Mouse (Mus musculus): ENCODE data around the gene Nisch. TPM values are rescaled to one million over a fixed set of nuclear protein-coding genes. Genes with fewer than 3 reads are reported as not detected.

Gene Nisch
- polyA plus RNA-seq, 1 experiment: 366 TPM

- TF ChIP-seq POLR2A (IDR thresholded peaks at IDR 0.05; ENCODE audit: borderline replicate concordance, low read depth, low read length) (no peak), CTCF (IDR thresholded peaks at IDR 0.05; ENCODE audit: low read depth, low read length) (no peak)
- no peak within 1 kb of the TSS for H3K4me3 ChIP-seq (ENCODE audit: insufficient read depth, low read length)
- H3K4me1 ChIP-seq (ENCODE audit: control insufficient read depth, insufficient read depth, low read length): no peaks in the 10 kb centered on the region
- no peak within 1 kb of the TSS for H3K27ac ChIP-seq (ENCODE audit: insufficient read depth, low read depth, low read length)
Observed at GRCm38 (mm10) chr14:31217666-31218065, 920 bp upstream of the Nisch start, which contains the start of gene Sema3g. TSS of gene Sema3g (plus strand) at chr14:31217860.

DNA sequence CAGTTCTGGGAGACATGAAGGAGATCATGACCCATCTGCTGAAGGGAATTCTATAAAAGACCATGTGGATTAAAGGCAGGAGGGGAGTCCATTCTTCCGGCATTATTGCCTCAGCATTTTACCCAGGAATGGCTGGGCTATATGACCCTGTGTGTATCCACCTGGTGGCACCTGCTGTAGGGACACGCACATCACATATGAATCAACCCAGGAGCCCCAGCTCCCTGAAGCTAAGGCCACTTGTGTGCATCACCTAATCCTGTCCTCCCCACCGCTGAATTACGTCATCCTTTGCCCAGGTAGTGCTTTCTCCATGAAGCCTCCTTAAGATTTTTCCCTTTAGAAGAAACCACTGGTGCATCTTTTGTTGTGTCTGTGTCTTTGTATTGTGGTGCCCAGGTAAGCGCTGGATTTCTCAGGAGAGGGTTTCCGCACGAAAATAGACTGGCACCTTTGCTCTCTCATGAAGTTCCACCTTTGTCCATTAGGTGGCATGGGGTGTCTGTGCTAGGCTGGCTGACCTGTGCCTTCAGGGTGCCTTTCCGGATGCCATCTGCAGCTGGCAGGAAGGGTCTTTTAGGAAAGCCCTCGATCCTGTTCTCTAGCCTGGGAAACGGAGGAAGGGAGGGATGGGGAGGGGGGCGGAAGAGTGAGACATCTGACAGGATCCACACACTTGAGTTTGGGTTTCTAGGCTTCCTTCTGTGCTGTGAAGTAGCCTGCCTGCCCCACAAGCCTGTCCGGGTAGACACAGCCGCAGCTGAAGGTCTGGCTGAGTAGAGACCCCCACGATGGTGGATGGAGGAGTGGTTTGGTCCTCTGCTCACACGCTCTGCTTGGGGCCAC is 1.4 kb downstream of the Nisch start:
- Histone ChIP-seq H3K4me3 (ENCODE audit: insufficient read depth, low read length) (no peak overlapping the region), H3K4me1 (ENCODE audit: control insufficient read depth, insufficient read depth, low read length) (no peaks in the 10 kb centered on the region), H3K27ac (ENCODE audit: insufficient read depth, low read depth, low read length) (no peak overlapping the region)
- TF ChIP-seq CTCF (IDR thresholded peaks at IDR 0.05; ENCODE audit: low read depth, low read length) (peak; percentile 33; the same call in 1 of the 2 replicates), POLR2A (IDR thresholded peaks at IDR 0.05; ENCODE audit: borderline replicate concordance, low read depth, low read length) (no peak)

DNA sequence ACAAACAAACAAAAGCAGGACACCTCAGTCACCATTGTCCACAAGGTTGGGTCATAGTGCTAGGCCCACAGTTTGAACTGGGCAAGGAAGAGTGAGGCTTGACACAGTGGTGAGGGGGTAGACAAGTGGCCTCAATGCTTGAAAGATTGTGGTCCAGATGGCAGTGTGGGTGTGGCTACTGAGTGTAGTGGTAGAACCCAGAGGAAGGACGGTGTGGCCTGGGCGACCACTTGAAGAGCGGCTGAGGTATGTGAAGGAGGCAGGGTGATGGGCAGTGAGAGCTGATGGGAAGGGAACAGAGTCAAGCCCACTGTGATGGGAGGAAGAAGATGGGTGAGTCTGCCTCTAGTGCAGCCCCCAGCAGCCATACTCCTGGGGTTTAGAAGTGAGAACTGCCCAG is 2.1 kb downstream of the Nisch start:
- no peak overlapping the region for H3K27ac ChIP-seq (ENCODE audit: insufficient read depth, low read depth, low read length)

DNA sequence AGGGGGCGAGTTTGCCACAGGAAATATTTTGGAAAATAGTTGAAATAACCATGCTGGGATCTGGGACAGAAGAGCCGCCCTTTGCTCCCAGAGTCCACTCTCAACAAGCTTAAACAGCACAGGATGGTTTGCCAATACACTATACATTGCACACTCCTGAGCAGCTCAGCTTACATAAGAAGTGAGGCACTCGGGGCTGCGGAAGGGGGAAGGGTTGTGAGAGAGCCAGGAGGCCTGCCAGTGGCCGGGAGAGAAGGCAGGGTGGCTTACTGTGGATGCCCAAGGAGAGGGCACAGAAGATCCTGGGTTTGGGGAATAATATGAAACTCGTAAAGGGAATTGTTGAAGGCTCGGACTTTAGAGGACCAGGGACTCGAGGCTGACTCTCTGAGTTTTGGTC is 2.9 kb downstream of the Nisch start:
- TF ChIP-seq POLR2A (IDR thresholded peaks at IDR 0.05; ENCODE audit: borderline replicate concordance, low read depth, low read length) (no peak), CTCF (IDR thresholded peaks at IDR 0.05; ENCODE audit: low read depth, low read length) (no peak)
- no peak overlapping the region for H3K27ac ChIP-seq (ENCODE audit: insufficient read depth, low read depth, low read length)
- no peaks in the 10 kb centered on the region for H3K4me1 ChIP-seq (ENCODE audit: control insufficient read depth, insufficient read depth, low read length)
- no peak overlapping the region for H3K4me3 ChIP-seq (ENCODE audit: insufficient read depth, low read length)

More for the DNA sequence above, 2.1 kb downstream of the Nisch start:
- Histone ChIP-seq H3K4me3 (ENCODE audit: insufficient read depth, low read length) (no peak overlapping the region), H3K4me1 (ENCODE audit: control insufficient read depth, insufficient read depth, low read length) (no peaks in the 10 kb centered on the region)
- TF ChIP-seq CTCF (IDR thresholded peaks at IDR 0.05; ENCODE audit: low read depth, low read length) (no peak), POLR2A (IDR thresholded peaks at IDR 0.05; ENCODE audit: borderline replicate concordance, low read depth, low read length) (no peak)

DNA sequence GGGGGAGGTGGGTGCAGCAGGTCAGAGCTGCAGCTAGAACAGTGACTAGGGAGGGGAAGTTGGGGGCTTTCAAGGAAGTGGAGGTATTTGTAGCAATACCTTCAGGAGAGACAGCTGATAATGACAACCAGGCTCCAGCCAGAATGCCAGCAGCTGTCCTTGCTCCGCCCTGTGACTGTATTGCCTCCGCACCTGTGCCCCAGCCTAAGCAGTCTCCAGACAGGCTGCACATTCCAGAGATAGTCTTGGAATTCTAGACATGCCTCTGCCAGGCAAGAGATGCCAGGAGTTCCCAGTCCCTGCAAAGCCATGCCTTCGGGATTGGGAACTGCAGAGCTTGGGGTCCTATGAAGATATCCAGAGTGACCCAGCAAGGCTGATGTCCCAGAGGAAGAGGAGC is 4.2 kb downstream of the Nisch start:
- no peak overlapping the region for H3K4me3 ChIP-seq (ENCODE audit: insufficient read depth, low read length)
- TF ChIP-seq CTCF (IDR thresholded peaks at IDR 0.05; ENCODE audit: low read depth, low read length) (no peak), POLR2A (IDR thresholded peaks at IDR 0.05; ENCODE audit: borderline replicate concordance, low read depth, low read length) (no peak)
- no peak overlapping the region for H3K27ac ChIP-seq (ENCODE audit: insufficient read depth, low read depth, low read length)
- no peaks in the 10 kb centered on the region for H3K4me1 ChIP-seq (ENCODE audit: control insufficient read depth, insufficient read depth, low read length)

DNA sequence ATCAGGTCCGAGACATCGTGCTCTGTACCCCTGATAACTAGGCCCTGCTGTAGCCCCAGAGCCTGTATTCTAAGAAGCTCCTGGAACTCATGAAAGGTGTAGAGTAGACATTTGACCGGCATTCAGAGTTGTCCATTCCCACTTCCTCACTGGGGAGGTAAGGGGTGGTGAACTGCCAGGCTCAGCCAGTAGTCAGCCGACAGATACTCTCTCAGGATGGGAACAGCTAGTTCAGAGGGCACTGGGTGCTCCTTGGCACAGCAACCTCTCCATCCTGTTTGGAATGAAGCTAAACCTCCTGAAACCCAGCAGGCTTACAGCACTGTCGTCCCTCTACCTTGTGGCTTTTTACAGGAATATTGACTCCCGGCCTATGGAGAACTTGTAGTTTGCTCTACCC is 4.9 kb downstream of the Nisch start:
- Histone ChIP-seq H3K4me3 (ENCODE audit: insufficient read depth, low read length) (no peak overlapping the region), H3K27ac (ENCODE audit: insufficient read depth, low read depth, low read length) (no peak overlapping the region), H3K4me1 (ENCODE audit: control insufficient read depth, insufficient read depth, low read length) (peaks cover 3% of the 10 kb centered on the region)
- no peak for TF ChIP-seq POLR2A (IDR thresholded peaks at IDR 0.05; ENCODE audit: borderline replicate concordance, low read depth, low read length)
- no peak for TF ChIP-seq CTCF (IDR thresholded peaks at IDR 0.05; ENCODE audit: low read depth, low read length)

- no peak for TF ChIP-seq CTCF (IDR thresholded peaks at IDR 0.05; ENCODE audit: low read depth, low read length)
- TF ChIP-seq POLR2A (IDR thresholded peaks at IDR 0.05; ENCODE audit: borderline replicate concordance, low read depth, low read length): no peak
- Histone ChIP-seq H3K4me1 (ENCODE audit: control insufficient read depth, insufficient read depth, low read length) (peaks cover 8% of the 10 kb centered on the region), H3K27ac (ENCODE audit: insufficient read depth, low read depth, low read length) (no peak overlapping the region), H3K4me3 (ENCODE audit: insufficient read depth, low read length) (no peak overlapping the region)
Observed at GRCm38 (mm10) chr14:31209133-31209557, 7.6 kb downstream of the Nisch start.

- peaks cover 8% of the 10 kb centered on the region for H3K4me1 ChIP-seq (ENCODE audit: control insufficient read depth, insufficient read depth, low read length)
- H3K27ac ChIP-seq (ENCODE audit: insufficient read depth, low read depth, low read length): no peak within 1 kb of the TSS
- peak within 1 kb of the TSS; percentile 67 for H3K4me3 ChIP-seq (ENCODE audit: insufficient read depth, low read length)
- TF ChIP-seq POLR2A (IDR thresholded peaks at IDR 0.05; ENCODE audit: borderline replicate concordance, low read depth, low read length) (no peak), CTCF (IDR thresholded peaks at IDR 0.05; ENCODE audit: low read depth, low read length) (no peak)
Observed at GRCm38 (mm10) chr14:31208084-31208483, 8.7 kb downstream of the Nisch start, which contains the start of gene Tnnc1. TSS of gene Tnnc1 (plus strand) at chr14:31208312.

GRCm38 (mm10) chr14:31207070-31207830 is 9.5 kb downstream of the Nisch start:
- Histone ChIP-seq H3K4me1 (ENCODE audit: control insufficient read depth, insufficient read depth, low read length) (peaks cover 8% of the 10 kb centered on the region), H3K4me3 (ENCODE audit: insufficient read depth, low read length) (peak overlapping the region; percentile 67), H3K27ac (ENCODE audit: insufficient read depth, low read depth, low read length) (no peak overlapping the region; the same call in 1 of the 2 replicates)
- TF ChIP-seq POLR2A (IDR thresholded peaks at IDR 0.05; ENCODE audit: borderline replicate concordance, low read depth, low read length): no peak
